Mouse (Mus musculus) urinary bladder, postnatal 14 days (tissue): ENCODE measurements around the gene Rxrb.
A peak's percentile ranks its signal among the peaks of the same experiment; 100 is the strongest.

Experiments
- DNase-seq: peaks from one replicate; pipeline ENCODE4 v3.0.0; 2021; ENCODE audit warnings: low spot score

Gene Rxrb

DNA sequence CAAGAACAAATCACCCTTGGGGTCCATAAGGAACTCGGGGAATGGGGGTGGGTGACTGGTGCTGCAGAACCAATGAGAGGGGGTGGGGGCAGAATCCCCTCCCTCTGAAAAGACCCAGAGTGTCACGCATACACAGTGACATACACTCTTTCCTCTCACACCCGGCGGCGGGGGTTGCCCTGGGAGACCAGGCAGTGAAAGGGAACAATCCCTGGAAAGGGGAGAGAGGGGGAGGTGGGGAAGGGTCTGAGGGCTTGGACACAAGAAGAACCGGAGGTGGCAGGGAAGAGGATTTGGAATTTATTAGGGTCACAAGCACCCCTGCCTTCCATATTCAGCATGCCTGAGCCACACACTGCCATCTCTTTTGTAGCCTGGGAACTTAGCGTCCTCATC is 5.9 kb upstream of the Rxrb start:
- no peak for DNase-seq

DNA sequence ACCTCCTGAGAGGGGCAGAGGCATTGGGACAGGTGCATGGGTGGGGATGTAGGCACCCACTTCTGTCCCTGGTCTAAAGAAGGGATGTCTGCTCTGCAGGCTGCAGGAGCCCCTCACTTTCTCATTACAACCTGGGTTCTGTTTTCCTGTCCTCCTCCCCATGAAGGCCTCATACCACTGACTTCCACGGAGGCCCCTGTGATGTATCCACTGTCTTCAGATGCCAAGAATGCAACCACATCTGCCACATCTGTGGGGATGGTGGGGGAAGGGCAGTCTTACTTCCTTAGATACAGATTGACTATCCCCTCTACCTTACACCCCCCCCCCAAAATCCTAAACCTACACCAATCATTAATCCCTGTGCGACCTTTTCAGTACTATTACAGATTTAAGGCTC is 5.4 kb upstream of the Rxrb start:
- DNase-seq, result no peak

DNA sequence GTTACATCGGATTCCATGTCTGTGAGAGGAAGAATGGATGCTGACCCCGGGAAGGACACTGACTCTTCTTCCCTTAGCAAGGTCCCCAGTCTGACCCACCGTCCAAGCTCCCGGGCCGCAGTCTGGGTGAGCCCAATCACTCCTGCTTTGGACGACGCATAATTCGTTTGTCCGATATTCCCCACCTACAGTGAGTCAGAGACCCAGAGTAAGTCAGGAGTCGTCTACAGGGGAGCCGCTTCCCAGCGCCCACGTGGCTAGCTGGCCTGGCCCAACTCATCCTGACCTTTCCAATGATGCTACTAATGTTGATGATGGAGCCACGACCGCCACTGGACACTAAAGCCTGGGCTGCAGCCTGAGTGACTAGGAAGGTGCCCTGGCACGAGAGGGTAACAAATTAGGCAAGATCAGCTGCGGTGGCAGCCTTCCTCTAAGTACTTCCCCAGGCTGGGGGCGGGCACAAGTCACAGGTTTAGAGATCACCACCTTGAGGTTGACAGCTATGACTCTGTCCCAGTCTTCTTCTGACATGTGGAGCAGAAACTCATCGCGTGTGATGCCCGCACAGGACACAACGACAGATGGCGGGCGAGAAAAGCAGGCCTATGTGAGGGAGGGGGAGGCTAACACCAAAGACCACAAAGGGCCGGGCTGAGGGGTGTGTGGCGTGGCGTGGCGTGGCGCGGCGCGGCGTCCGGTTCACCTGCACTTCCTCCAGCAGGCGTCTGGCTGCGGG is 4.5 kb upstream of the Rxrb start:
- no peak for DNase-seq

DNA sequence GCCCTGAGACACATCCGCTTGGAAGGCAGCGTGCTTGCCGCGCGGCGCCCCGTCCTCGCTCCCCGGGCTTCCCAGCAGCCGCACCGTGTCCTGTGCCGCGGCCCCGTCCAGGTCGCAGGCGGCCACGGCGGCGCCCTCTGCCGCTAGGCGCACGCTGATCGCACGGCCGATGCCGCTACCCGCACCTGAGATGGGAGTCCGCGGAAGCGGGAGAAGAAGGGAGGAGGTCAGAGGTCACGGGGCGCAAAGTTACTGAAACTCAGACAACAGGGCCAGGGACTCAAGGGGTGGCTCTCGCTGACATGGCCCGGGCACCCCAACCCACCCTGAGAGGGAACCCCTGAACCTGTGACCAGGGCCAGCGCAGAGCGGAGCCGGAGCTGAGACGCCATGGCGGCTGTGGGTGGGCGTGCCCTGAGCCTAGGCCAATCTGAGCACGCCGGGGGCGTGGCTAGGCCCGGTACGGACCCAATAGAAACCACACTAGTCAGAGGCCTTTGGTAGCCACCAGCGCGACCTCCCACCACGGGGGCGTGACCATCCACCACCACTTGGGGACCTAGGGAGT is 3.9 kb upstream of the Rxrb start, which contains the start of gene H2-Ke6:
Gene H2-Ke6 (minus strand): TSS at position 405 of the 568 bp plus-strand sequence.
- DNase-seq, result peak; percentile 92

DNA sequence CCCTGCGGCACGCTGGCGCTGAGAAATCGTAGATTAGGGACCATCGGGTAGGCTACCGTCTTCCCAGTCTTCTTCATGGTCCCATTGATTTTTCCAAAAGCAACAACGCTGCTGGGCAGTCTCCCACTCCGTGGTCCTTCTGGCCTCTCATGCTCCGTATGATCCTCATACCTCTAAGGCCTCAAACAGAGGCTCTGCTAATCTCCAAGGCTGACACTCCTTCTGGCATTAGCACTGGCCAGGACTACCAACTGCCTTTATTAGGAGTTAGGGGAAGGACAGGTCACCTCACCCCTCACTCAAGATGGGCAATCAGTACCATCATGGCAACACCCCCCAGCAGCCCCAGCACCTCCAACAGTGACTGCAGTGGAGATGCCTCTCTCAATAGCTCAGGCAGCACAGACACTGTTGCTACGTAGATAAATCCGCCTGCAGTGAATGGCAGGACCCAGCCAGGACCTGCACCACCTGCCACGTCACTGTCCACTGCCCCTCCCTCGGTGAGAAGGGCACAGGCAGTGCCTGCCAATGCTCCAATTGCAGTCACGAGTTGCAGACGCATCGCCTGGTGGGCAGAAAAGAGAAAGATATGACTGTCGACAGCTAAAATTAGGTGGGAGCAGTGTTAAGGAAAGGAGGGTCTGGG is 3.0 kb upstream of the Rxrb start:
- no peak for DNase-seq

DNA sequence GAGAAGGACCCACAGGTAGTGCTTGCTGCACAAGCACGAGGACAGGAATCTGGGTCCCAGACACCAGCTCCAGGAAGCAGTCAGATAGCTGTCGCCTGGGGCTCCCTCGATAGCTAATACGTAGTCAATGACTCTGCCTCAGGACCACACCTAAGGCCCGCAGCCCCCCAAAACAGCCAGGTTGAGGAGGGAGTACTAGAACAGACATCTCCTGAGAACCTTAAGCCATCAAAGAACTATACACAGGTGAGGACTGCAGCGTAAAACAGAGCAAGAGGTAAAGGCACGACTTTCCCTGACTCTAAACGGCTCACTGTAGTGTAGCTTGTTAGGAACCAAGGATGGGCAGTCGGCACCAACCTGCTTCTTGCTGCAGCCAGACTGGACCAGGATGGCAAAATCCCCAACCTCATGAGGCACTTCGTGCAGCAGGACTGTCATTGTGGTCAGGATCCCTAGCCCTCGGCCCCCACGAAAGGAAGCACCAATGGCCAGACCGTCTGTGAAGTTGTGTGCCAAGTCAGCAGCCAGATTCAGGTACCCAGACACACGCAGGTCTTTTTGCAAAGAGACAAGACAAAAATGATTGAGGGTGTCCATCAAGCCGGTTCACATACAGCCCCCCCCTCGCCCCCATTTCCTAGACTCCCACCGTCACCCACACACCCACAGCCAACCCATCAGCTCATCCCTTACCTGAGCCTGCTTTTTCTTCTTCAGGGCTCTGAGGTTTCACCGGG is 2.3 kb upstream of the Rxrb start:
- peak; percentile 2 for DNase-seq

DNA sequence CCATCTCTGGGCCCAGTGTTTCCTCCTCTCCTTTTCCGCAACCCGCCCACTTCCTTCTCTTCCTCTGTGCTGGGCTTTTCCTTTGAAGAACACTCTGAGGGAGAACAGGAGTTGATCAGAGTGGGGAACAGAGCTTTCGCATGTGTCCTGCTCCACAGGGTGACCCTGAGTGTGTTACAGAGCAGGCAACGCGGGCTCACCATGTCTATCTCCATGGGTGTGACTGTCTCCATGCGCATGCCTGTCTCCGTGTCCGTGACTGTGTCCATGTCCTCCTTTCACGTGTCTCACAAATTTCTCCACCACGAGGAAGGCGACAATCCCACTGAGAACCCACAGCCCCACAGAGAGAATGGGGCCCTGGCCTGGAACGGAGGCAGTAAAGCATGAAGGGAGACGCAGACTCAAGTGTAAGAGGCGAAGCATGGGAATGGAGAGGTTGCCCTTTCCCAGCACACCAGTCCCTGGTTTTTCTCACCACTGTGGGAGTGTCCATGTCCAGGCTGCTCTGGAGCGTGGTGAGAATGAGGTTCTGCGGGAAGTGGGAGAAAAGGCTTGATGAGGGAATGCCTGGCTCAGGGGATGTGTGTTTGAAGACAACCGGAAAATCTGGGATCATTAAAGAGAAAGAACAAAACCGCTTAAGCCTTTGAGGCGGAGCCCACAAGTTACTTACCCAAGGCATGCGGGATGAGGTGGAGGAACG is 1.6 kb upstream of the Rxrb start:
- no peak for DNase-seq

DNA sequence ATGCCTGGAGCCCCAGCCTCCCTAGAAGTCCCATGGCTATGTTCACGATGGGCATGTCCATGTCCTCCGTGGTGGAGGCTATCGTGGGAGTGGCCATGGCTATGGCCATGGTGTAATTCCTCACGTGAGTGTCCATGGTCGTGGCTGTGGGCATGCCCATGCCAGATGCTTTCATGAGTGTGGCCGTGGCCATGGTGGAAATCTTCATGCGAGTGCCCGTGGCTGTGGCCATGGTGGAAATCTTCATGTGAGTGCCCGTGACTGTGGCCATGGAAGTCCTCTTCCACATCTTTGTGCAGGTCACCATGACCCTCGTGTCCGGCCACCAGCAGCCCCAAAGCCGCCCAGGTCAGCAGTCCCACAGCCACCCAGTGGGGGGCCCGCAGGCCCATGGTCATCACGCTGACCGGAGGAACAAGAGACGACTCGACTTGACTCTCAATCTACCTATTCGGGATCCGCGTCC is 718 bp upstream of the Rxrb start:
- DNase-seq, result no peak

DNA sequence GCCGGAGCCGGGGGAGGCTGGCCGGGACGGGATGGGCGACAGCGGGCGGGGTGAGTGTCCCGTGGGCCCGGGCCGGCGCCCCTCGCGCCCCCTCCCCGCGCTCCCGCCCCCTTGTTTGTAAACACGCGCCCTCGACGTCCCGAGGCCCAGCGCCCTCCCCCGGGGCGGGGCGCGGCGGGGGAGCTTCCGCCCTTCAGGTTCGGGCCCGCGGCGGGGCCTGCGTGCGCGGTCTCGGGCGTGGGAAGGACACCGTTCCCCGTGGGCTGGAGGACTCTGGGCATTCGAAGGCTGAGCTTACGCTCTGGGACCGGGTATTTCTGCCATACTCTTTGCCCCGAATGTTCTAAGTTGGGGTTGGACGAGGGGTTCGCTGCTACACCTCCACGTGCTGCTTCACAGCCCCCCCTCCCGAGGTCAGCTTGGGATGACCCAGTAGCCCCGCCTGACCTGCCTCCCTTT is 591 bp downstream of the Rxrb start:
- peak; percentile 73 for DNase-seq

DNA sequence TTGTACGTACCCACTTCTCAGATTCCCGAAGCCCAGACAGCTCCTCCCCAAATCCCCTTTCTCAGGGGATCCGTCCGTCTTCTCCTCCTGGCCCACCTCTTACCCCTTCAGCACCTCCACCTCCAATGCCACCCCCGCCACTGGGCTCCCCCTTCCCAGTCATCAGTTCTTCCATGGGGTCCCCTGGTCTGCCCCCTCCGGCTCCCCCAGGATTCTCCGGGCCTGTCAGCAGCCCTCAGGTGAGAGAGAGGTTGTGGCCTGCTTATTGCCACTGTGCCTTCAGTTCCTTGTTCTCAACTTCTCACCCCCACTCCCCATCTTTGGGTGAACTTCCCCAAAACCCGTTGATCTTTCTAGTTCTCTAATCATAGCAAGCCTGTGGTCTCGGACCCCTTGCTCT is 1.2 kb downstream of the Rxrb start:
- DNase-seq, result no peak

DNA sequence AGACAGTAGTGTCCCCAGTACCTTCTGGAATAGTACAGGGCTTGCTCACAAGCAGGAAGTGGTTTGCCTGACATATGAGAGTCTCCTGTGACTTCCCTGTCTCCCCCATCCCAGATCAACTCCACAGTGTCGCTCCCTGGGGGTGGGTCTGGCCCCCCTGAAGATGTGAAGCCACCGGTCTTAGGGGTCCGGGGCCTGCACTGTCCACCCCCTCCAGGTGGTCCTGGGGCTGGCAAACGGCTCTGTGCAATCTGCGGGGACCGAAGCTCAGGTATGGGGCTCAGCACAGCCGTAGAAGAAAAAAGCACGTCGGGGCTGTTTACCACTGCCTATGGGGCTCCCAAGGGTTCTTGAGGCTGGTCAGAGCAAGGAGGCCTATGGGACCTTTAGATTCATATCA is 1.8 kb downstream of the Rxrb start:
- DNase-seq, result no peak

DNA sequence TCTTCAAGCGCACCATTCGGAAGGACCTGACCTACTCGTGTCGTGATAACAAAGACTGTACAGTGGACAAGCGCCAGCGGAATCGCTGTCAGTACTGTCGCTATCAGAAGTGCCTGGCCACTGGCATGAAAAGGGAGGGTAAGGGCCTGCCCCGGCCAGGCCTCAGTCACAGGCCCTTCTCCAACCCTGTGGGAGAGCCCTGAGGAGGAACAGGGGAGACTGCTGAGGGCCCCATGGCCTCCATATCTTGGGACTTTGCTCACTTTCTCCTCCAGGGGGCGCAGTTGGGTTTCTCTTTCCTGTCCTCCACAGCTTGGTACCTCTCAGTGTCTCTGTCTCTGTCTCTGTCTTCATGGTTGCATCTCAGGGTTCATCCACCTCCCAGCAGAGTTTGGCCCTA is 2.5 kb downstream of the Rxrb start:
- DNase-seq, result peak; percentile 65

DNA sequence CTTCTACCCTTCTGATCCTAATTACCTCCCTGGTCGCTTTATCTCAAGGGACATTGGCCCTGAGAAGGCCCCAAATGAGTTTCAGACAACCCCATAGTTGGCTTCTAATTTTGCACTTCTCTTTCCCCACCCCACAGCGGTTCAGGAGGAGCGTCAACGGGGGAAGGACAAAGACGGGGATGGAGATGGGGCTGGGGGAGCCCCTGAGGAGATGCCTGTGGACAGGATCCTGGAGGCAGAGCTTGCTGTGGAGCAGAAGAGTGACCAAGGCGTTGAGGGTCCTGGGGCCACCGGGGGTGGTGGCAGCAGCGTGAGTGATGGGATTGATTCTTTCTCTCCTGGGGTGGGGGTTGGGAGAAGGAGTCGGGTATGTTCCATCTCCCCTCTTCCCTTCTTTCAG is 3.9 kb downstream of the Rxrb start:
- DNase-seq, result no peak

DNA sequence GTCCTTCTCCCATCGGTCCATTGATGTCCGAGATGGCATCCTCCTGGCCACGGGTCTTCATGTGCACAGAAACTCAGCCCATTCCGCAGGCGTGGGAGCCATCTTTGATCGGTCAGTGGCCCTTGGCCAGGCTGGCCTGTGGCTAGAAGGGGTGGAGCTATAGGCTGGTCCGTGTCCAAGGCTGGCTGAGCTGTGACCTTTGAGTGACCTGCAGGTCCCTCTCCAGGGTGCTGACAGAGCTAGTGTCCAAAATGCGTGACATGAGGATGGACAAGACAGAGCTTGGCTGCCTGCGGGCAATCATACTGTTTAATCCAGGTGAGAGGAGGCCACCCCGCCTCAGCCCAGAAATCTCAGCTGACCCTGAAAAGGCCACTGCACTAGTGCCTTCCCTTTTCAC is 5.0 kb downstream of the Rxrb start:
- no peak for DNase-seq

DNA sequence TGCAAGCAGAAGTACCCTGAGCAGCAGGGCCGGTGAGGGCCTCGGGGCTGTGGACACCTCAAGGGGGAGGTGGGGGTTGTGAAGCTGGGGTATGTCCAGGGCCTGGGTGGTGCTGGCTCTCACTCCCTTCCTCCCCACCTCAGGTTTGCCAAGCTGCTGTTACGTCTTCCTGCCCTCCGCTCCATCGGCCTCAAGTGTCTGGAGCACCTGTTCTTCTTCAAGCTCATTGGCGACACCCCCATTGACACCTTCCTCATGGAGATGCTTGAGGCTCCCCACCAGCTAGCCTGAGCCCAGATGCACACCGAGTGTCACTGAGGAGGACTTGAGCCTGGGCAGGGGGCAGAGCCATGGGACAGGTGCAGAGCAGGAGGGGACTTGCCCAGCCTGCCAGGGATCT is 5.6 kb downstream of the Rxrb start:
- no peak for DNase-seq

DNA sequence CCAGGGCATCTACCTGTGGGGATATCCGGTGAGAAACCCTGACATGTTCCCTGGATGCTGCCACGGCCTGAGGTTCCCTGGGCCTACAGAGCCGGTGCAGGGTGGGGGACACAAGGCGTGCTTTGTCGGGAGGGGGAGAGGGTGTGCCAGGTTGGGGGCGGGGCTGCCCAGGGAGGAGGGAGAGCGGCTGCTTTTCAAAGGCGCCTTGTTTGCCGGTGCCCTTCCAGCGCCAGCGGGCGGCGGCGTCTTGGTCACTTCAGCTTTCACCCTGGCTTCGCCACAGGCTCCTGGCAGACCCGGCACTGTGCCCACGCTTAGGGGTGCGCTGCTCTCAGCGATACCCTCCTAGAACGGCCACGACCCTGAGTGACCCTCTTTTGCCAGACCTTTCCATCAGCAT is 6.8 kb downstream of the Rxrb start:
- no peak for DNase-seq

DNA sequence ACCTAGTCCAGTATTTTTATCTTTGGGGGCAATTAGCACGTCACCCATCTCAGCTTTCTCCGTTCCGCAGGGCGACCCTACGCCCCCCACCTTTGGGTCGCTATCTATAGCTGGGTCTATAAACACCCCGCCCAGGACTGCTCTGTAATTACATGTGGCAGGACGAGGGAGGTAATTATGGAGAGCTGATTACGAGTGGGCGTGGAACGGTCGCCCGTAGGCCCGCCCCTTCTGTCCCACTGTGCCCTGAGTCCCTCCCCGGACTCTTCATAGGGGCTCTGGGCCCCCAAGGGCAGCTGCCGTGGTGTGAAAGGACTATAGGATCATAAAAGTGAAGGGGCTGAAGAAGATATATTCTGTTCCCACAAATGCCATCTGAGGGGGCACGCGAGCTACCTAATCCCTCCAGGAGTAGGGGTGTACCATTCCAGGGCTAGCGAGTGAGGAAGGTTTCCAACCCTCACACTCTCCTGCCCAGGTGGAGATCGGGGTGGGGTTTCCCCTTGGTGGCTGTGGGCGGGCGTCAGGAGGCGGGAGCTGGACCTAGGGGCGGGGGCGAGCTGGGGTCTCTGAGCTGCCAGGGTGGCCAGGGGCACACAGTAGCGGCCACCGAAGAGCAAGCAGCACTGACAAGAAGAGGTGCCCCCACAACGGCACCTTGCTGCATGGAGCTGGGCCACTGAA is 7.4 kb downstream of the Rxrb start, which contains the start of gene Col11a2:
Gene Col11a2 (plus strand): TSS at position 560 of the 684 bp plus-strand sequence.
- DNase-seq, result no peak

DNA sequence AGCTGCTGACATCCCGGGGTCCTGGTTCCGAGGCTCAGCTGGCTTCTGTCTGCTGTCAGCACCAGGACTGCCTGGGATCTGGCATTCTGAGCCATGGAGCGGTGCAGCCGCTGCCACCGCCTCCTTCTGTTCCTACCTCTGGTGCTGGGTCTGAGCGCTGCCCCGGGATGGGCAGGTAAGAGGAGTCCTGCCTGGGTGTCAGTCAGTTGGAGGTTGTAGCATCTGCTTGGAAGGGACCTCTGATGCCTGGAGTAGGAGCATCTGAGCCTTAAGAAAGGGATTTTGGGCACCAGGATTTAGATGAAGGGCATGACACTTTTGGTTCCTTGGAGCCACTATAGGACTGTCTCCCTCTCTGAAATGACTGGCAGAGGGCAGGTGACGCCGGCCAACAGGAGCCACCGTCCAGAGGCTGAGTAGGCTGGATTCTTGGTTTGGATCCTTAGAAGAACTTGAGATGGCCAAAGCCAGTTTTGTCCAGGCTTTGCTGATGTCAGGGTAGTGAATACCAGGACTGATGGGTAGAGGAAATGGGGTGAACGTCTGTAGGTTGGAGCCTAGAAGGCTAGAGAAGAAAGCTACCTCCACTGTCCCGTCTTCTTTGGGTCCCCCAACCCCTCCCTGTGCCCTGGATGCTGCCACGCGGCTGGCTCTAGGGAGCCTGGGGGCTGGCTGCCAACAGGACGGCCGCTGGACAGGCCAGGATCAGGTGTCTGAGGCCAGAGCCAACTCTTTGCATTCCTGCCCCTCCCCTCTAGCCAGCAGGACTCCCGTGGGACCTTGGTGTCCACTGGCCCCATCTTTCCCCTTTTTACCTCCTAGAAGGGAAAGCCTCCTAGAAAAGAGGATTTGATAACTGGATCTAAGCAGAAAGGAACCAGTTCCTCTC is 8.2 kb downstream of the Rxrb start:
- no peak for DNase-seq

DNA sequence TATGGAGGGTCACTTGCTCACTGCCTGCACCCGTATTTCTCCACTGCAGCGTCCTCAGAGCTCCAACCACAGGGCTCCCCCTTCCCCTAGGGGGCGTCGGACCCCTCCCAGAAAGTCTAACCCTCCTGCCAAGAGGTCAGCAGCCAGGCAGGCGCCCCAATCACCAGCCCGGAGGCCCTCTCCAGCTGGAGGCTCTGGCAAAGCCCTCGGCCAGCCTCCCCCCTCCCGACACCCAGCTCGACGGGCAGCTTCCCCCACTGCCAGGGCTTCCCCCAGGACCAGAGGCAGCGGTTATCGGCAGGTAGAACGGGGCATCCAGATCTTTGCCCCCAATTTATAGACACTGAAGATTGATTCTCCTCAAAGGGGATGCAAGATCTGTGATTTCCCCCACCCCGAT is 14.3 kb downstream of the Rxrb start:
- no peak for DNase-seq

DNA sequence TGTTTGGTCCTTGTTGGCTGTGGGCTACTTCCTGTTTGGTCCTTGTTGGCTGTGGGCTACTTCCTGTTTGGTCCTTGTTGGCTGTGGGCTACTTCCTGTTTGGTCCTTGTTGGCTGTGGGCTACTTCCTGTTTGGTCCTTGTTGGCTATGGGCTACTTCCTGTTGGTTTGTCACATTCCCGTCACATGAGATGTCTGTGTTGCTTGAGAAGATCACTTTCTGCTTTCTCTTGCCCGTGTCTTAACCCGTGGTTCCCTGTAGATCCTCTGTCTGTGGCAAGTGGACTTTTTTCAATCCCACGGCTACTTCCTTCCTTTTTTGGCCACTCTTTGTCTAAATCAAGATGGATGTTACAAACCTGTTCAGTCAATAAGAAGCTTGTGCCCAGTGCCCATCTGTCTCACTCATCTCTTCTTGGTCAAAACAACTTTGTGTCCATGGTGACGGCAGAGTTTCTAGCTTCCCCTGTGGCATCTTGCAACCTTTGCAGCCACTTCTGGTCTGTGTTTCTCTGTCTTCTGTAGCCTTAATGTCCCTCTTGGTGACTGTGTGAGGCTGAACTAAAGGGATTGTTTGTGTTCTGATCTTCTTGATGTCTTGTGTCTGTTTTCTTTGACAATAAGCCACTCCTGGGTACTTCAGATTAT is 15.9 kb downstream of the Rxrb start:
- no peak for DNase-seq
